8 mouse cellular contexts compared by ENCODE assay signal in genomic region chr6:96116534-96117272, GRCm38 (mm10). TPM values are rescaled to one million over a fixed set of nuclear protein-coding genes. Genes with fewer than 3 reads are reported as not detected.
A peak's percentile ranks its signal among the peaks of the same experiment; 100 is the strongest.
DNase-seq lines count a peak whose midpoint lies in the region; ATAC-seq and TF ChIP-seq lines count a peak whose summit lies in the region.

No protein-coding gene starts in this region.

- no peaks in the 10 kb centered on the region for H3K9me3 ChIP-seq in megakaryocyte, embryonic 14.5 days
- no peaks in the 10 kb centered on the region for H3K9me3 ChIP-seq in embryonic facial prominence, embryonic 15.5 days (replicated peaks)

- H3K4me3 ChIP-seq in megakaryocyte, embryonic 14.5 days (replicated peaks) = peak overlapping the region; percentile 91
- H3K4me3 ChIP-seq in embryonic facial prominence, embryonic 15.5 days (replicated peaks) = peak overlapping the region; percentile 63
- H3K4me3 ChIP-seq in lung, adult 2 months (replicated peaks; ENCODE audit: extremely low read depth, low read depth, low read length) = peak overlapping the region; percentile 88

- TF ChIP-seq POLR2A in lung, adult 2 months (IDR thresholded peaks at IDR 0.05; ENCODE audit: borderline replicate concordance, extremely low read depth, low read depth, low read length) = no peak

- H3K4me1 ChIP-seq in megakaryocyte, embryonic 14.5 days = peaks cover 7% of the 10 kb centered on the region
- peaks cover 5% of the 10 kb centered on the region for H3K4me1 ChIP-seq in embryonic facial prominence, embryonic 15.5 days
- peaks cover 3% of the 10 kb centered on the region; the same call in 1 of the 2 replicates for H3K4me1 ChIP-seq in lung, adult 2 months (ENCODE audit: control insufficient read depth, insufficient read depth, low read length)

- peak; percentile 2 to 3 for DNase-seq in heart, postnatal 36 days
- DNase-seq in layer of hippocampus, adult 8-10 months (ENCODE audit: low spot score in 2 of 2) = peak; percentile 53 to 66
- peak; percentile 30 for DNase-seq in lung, adult 2 months
- peak; percentile 27 for DNase-seq in ovary, postnatal 36 days (ENCODE audit: low spot score)

- H3K9ac ChIP-seq in embryonic facial prominence, embryonic 15.5 days = peak overlapping the region; percentile 60

- under 1% methylated on average over 32 of the region's 32 CpGs for WGBS in embryonic facial prominence, embryonic 15.5 days
- 2% methylated on average over 32 of the region's 32 CpGs for WGBS in lung, adult 2 months

- H3K4me2 ChIP-seq in embryonic facial prominence, embryonic 15.5 days (replicated peaks) = peak overlapping the region; percentile 95

- no peak for TF ChIP-seq CTCF in lung, adult 2 months (IDR thresholded peaks at IDR 0.05; ENCODE audit: insufficient read depth, low read length)

- ATAC-seq in megakaryocyte, adult 5-6 weeks (ENCODE audit: poor library complexity, severe bottlenecking) = no peak
- ATAC-seq in embryonic facial prominence, embryonic 15.5 days (ENCODE audit: insufficient number of reproducible peaks, low FRiP score, low TSS enrichment, low read depth) = peak; percentile 69
- ATAC-seq in activated CD4-positive, CD25-positive, alpha-beta regulatory T cell, adult 4 months = no peak

- peaks cover 15% of the 10 kb centered on the region for H3K27me3 ChIP-seq in megakaryocyte, embryonic 14.5 days (replicated peaks)
- H3K27me3 ChIP-seq in embryonic facial prominence, embryonic 15.5 days = no peaks in the 10 kb centered on the region

- peak overlapping the region; percentile 34; the same call in 1 of the 2 replicates for H3K27ac ChIP-seq in embryonic facial prominence, embryonic 15.5 days (replicated peaks)

- intact Hi-C loops in heart, postnatal 36 days (cut with DNase I) = no loop called here

- H3K36me3 ChIP-seq in megakaryocyte, embryonic 14.5 days (replicated peaks; ENCODE audit: low read length) = no peaks in the 10 kb centered on the region
- H3K36me3 ChIP-seq in embryonic facial prominence, embryonic 15.5 days = no peaks in the 10 kb centered on the region

RNA-seq across cellular contexts. Expression of gene Fam19a1, which starts 3.7 kb away (rescaled TPM):
- polyA plus RNA-seq in megakaryocyte, embryonic 14.5 days (2012; ENCODE audit: insufficient read depth, low replicate concordance) = not detected in 2 replicates
- not detected in 2 replicates for total RNA-seq in megakaryocyte, adult 5-6 weeks (2015)
- not detected in 2 replicates for total RNA-seq in megakaryocyte, adult 5-6 weeks (2017)
- polyA plus RNA-seq in embryonic facial prominence, embryonic 15.5 days (2015; fragmentation: Nextera tagmentation; extraction: Ambion mirVana) = 2.3 and 3.8 TPM in 2 replicates
- under 1 TPM in 1 of 2 experiments, not detected in 1; 0.11 TPM for total RNA-seq in heart, postnatal 36 days (2021)
- 10 to 100 TPM; 48.4 to 59.9 (median 54.6) TPM for total RNA-seq in layer of hippocampus, adult 8-10 months (2022)
- 0.52 and 0.72 TPM in 2 replicates for polyA plus RNA-seq in lung, adult 2 months (2012; rRNA removed)
- polyA plus RNA-seq in activated CD4-positive, CD25-positive, alpha-beta regulatory T cell, adult 4 months (2017; shearing (Covaris generic)) = not detected

RNA-seq across cellular contexts. Expression of gene 1700123L14Rik, which starts 49.3 kb away (rescaled TPM):
- not detected in 2 replicates for polyA plus RNA-seq in megakaryocyte, embryonic 14.5 days (2012; ENCODE audit: insufficient read depth, low replicate concordance)
- total RNA-seq in megakaryocyte, adult 5-6 weeks (2015) = not detected in 2 replicates
- not detected in 2 replicates for total RNA-seq in megakaryocyte, adult 5-6 weeks (2017)
- not detected in 2 replicates for polyA plus RNA-seq in embryonic facial prominence, embryonic 15.5 days (2015; fragmentation: Nextera tagmentation; extraction: Ambion mirVana)
- not detected for total RNA-seq in heart, postnatal 36 days (2021)
- under 1 TPM in 1 of 4 experiments, not detected in 3; 0.35 TPM for total RNA-seq in layer of hippocampus, adult 8-10 months (2022)
- polyA plus RNA-seq in lung, adult 2 months (2012; rRNA removed) = not detected in 2 replicates
- not detected for polyA plus RNA-seq in activated CD4-positive, CD25-positive, alpha-beta regulatory T cell, adult 4 months (2017; shearing (Covaris generic))

Comparison
In these comparisons a context has a peak if more than half of its experiments do, and no peak if none do; other contexts are left out.
1. DNase-seq: peak in every context shown above with its lines; median percentile 60 in layer of hippocampus, adult 8-10 months; 30 in lung, adult 2 months; 27 in ovary, postnatal 36 days; 2 in heart, postnatal 36 days.